Mouse (Mus musculus): ENCODE results near the gene C1ql4. TPM values are rescaled to one million over a fixed set of nuclear protein-coding genes. Genes with fewer than 3 reads are reported as not detected.
"Not testable (repeated sequence)": the region's sequence is repeated elsewhere in the genome, so short reads cannot be mapped to it uniquely, and the experiment has no call there.

C1ql4 gene
- polyA plus RNA-seq, 1 experiment from 2014 or later = 0.22 TPM

DNA sequence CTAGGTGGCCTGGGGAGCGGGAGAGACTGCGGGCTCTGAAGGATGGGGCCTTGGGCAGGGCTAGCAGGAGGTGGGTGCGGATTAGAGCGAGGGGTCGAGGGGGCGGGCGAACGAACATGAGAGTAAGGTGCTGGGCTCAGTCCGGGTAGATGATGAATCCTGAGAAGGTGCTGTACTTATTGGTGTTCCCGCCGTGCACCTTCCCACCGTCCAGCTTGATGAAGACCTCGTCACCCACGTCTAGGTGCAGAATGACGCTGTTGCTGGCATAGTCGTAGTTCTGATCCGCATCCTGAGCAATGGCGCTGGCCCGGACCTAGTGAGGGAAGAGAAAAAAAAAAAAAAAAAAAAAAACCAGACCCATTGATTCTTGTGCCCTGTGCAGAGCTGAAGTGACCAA is 3.0 kb downstream of the C1ql4 start:
- Histone ChIP-seq H3K27me3 (peaks cover 70% of the 10 kb centered on the region), H3K9me3 (no peaks in the 10 kb centered on the region), H3K4me2 (no peak overlapping the region; the same call in 1 of the 2 replicates), H3K9ac (no peak overlapping the region), H3K4me3 (no peak overlapping the region), H3K4me1 (peaks cover 24% of the 10 kb centered on the region), H3K27ac (no peak overlapping the region), H3K36me3 (peaks cover 32% of the 10 kb centered on the region)
- WGBS = 9% methylated on average over 19 of the region's 19 CpGs
- no peak for ATAC-seq (ENCODE audit: insufficient number of reproducible peaks, insufficient read depth, low FRiP score, low TSS enrichment, low read depth)

DNA sequence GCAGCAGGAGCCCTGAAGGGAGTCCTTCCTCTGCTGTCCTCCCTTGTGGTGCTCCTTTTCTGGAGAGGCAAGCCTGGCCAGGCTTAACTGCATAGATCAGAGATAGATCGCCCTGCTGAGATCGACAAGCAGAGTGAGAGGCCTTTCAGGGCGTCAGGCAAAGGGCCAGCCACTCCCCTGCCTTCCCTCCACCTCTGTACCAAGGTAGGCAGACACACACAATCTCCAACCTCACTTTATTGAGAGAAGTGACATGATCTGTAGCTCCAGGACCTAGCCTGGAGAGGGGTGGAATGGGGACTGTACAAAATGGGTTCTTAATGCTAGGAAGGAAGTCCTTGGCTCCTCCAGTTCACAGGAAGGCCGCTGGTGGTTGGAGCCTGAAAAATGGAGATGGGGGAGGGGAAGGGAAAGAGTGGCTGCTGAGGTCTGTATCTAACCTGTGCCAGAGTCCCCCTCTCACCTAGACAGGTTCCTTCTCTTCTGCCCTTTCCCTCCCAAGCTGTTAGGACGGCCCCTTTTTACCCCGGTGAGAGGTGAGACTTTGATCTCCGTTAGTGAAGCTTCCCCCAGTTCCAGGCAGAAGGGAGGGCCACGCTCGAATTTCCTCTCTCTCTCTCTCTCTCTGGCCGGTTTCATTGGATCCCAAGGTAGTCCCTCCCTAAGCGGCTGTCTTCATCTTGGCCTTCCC is 3.6 kb downstream of the C1ql4 start:
- Histone ChIP-seq H3K36me3 (peaks cover 32% of the 10 kb centered on the region), H3K4me3 (no peak overlapping the region), H3K9me3 (no peaks in the 10 kb centered on the region), H3K4me1 (peaks cover 24% of the 10 kb centered on the region), H3K27ac (no peak overlapping the region), H3K4me2 (no peak overlapping the region), H3K27me3 (peaks cover 64% of the 10 kb centered on the region), H3K9ac (no peak overlapping the region)
- ATAC-seq (ENCODE audit: insufficient number of reproducible peaks, insufficient read depth, low FRiP score, low TSS enrichment, low read depth) = no peak
- 10% methylated on average over 11 of the region's 11 CpGs for whole genome bisulfite sequencing

DNA sequence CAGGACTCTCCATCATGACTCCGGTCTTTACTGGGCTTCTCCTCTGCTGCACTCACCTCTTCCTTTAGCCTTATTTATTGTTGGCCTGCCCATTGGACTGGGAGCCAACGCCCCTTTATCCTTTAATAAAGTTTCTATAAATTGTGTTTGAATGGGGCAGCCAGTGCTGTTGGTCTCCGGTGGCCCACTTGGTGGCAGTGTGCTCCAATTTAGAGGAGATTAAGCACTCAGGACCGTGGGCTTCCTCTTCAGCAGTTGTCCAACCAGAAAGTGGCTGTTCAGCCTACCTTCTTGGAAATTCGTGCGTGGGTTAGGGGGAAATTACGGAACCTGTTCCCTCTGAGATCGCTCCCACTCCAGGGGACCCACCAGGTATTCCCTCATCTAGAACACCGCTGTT is 4.4 kb downstream of the C1ql4 start:
- no peak for ATAC-seq (ENCODE audit: insufficient number of reproducible peaks, insufficient read depth, low FRiP score, low TSS enrichment, low read depth)
- Histone ChIP-seq H3K4me2 (no peak overlapping the region), H3K4me3 (no peak overlapping the region), H3K9ac (no peak overlapping the region), H3K27ac (no peak overlapping the region), H3K36me3 (peaks cover 38% of the 10 kb centered on the region), H3K27me3 (peaks cover 57% of the 10 kb centered on the region), H3K4me1 (peaks cover 21% of the 10 kb centered on the region), H3K9me3 (no peaks in the 10 kb centered on the region)
- WGBS = 69% methylated on average over 9 of the region's 9 CpGs

DNA sequence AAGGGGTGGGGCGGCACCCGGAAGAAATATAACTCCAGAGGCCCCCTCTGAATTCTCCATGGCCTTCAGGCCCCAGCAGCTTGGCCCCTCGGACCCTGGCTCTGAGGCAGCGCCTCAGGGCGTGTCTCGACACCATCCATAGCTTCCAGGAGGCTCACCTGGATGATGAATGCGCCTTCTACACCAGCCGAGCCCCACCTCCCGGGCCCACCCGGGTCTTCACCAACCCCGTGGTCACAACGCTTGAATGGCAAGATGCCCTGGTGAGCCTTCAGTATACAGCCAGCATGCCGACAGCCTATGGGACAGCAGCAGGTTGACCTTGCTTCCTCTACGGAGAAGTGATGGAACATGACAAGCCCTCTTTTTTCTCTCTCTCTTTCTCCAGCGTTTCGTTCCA is 4.8 kb downstream of the C1ql4 start:
- H3K36me3 ChIP-seq = peaks cover 42% of the 10 kb centered on the region
- H3K4me3 ChIP-seq = no peak overlapping the region
- no peak for ATAC-seq (ENCODE audit: insufficient number of reproducible peaks, insufficient read depth, low FRiP score, low TSS enrichment, low read depth)
- H3K27ac ChIP-seq = no peak overlapping the region
- H3K9ac ChIP-seq = no peak overlapping the region
- H3K4me2 ChIP-seq = no peak overlapping the region
- H3K4me1 ChIP-seq = peaks cover 20% of the 10 kb centered on the region
- H3K9me3 ChIP-seq = no peaks in the 10 kb centered on the region
- WGBS = 89% methylated on average over 16 of the region's 16 CpGs
- H3K27me3 ChIP-seq = peaks cover 52% of the 10 kb centered on the region

DNA sequence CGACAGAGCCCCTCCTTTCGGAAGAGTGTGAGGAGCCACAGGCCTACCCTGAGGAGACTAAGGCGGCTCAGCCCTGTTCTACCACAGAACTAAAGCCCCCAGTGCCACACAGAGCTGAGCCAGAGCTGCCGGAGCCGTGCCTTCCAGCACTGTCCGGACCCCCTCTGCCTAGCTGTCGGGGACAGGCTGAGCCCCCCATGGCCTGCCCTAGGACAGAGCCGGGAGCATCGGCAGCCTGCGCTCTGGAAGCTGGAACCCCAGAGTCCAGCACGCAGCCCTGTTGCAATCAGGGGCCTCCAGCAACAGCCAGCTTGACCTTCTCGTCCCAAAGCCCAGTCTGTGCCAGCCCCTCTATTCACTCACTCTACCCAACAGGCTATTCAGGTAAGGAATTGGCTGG is 5.3 kb downstream of the C1ql4 start:
- Histone ChIP-seq H3K9me3 (no peaks in the 10 kb centered on the region), H3K27ac (no peak overlapping the region), H3K36me3 (peaks cover 47% of the 10 kb centered on the region), H3K4me2 (no peak overlapping the region), H3K27me3 (peaks cover 47% of the 10 kb centered on the region), H3K9ac (no peak overlapping the region), H3K4me3 (no peak overlapping the region), H3K4me1 (peaks cover 23% of the 10 kb centered on the region)
- ATAC-seq (ENCODE audit: insufficient number of reproducible peaks, insufficient read depth, low FRiP score, low TSS enrichment, low read depth) = no peak
- 92% methylated on average over 12 of the region's 12 CpGs for WGBS

DNA sequence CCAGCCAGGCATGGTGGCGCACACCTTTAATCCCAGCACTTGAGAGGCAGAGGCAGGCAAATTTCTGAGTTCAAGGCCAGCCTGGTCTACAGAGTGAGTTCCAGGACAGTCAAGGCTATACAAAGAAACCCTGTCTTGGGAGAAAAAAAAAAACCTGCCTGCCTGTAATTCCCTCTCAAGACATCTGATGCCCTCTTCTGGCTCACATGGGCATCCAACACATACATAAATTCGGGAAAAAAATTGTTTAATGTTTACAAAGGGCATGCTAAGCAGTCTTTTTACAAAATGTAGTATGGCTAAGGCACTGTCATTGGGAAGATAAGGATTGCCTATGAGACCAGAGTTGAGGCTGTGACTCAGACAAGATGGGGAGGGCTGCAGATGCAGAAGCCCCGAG is 7.8 kb downstream of the C1ql4 start:
- 0 out of 2 replicates have a peak overlapping the region, but pooled peaks have one; percentile 32 for H3K9ac ChIP-seq
- H3K9me3 ChIP-seq = no peaks in the 10 kb centered on the region
- peaks cover 22% of the 10 kb centered on the region for H3K27me3 ChIP-seq
- ATAC-seq (ENCODE audit: insufficient number of reproducible peaks, insufficient read depth, low FRiP score, low TSS enrichment, low read depth) = no peak
- H3K36me3 ChIP-seq = peaks cover 55% of the 10 kb centered on the region
- no peak overlapping the region for H3K4me3 ChIP-seq
- no peak overlapping the region for H3K27ac ChIP-seq
- no peak overlapping the region for H3K4me2 ChIP-seq
- peaks cover 42% of the 10 kb centered on the region for H3K4me1 ChIP-seq
- WGBS = 84% methylated on average over 3 of the region's 3 CpGs

DNA sequence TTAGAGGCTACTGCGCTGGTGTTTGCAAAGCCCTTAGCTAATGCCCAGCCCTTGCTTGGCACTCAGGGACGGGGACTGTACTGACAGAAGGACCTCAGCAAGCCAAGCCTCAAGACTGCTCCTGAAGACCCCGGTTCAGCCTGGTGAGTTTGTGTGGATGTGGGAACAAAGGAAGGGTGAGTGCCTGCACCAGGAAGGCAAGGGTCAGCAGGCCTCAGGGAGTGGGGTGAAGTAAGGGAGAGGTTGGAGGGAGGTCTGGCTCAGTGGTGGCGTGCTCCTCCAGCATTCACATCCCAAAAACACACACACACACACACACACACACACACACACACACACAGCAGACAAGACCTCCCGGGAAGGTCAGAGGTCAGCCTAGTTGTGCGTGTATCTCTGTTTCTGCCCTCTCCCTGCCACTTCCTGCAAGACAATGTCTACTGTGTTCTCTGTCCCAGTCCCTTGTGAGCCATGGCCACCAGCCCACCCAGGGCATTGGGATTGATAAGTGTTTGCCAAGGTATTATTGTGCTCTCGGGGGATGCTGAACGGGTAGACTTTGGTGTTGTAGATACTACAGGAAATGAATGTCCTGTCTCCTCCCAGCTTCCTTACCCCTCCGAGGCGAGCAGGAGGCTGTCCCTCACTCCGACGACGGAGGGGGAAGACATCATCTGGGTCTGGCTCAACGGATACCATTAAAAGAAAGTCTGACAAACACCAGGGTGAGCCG is 9.3 kb downstream of the C1ql4 start:
- no peak overlapping the region for H3K4me2 ChIP-seq

DNA sequence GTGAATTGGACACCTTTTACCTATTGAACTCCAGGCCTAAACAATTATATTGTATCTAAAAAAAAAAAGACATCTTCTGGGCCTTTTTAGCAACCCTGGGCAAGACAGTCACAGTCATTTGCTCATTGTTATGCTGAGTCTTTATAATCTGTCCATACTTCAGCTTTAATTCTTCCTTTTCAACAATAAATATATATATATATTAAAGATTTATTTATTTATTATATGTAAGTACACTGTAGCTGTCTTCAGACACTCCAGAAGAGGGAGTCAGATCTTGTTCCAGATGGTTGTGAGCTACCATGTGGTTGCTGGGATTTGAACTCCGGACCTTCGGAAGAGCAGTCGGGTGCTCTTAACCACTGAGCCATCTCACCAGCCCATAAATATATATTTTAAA is 11.6 kb downstream of the C1ql4 start:
- Histone ChIP-seq H3K4me3 (peak overlapping the region; percentile 69; the same call in 1 of the 2 replicates), H3K9ac (peak overlapping the region; percentile 84; the same call in 1 of the 2 replicates), H3K36me3 (peaks cover 34% of the 10 kb centered on the region), H3K4me1 (peaks cover 37% of the 10 kb centered on the region), H3K4me2 (peak overlapping the region; percentile 93)
- ATAC-seq (ENCODE audit: insufficient number of reproducible peaks, insufficient read depth, low FRiP score, low TSS enrichment, low read depth); H3K9me3 ChIP-seq; H3K27ac ChIP-seq; H3K27me3 ChIP-seq: not testable (repeated sequence)
- 95% methylated on average over 3 of the region's 3 CpGs for WGBS

More for the DNA sequence above, 9.3 kb downstream of the C1ql4 start:
- Histone ChIP-seq H3K9me3 (no peaks in the 10 kb centered on the region), H3K27me3 (peaks cover 7% of the 10 kb centered on the region), H3K9ac (peak overlapping the region; percentile 22; the same call in 1 of the 2 replicates), H3K4me1 (peaks cover 37% of the 10 kb centered on the region), H3K4me3 (no peak overlapping the region), H3K27ac (no peak overlapping the region), H3K36me3 (peaks cover 55% of the 10 kb centered on the region)
- WGBS = 41% methylated on average over 15 of the region's 15 CpGs
- no peak for ATAC-seq (ENCODE audit: insufficient number of reproducible peaks, insufficient read depth, low FRiP score, low TSS enrichment, low read depth)

DNA sequence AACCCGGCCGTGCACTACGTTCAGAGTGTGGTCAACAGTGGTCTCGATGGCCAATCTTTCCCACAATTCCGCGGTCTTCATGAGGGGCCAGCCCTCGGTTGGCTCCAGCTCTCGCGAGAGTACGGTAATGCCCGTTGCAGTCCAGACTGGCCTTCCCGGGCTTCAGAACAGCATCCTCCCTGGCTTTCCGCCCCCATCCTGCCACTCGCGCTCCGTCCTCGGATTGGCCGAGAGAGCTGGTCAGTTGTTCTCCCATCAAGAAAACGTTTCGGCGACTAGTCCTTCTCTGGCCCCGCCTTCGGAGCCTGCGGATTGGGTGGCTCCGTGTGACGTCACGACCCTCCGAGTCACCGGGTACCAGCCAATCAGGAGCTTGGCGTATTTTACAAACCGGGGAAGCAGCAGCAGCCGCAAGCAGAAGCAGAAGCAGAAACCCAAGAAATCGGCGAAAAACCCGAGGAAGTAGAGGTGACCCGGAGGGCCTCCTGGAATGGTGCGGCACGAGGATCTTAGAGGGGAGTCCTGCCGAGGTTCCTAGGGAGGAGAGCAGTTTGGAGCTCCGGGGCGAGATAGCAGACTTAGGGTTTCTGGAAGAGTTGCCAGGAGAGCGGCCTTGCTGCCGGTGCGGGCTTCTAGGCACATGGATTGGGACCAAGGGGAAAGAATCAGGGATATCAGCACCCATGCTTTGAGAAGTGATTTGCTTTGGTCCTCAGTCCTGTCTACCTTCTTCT is 12.8 kb downstream of the C1ql4 start:
- H3K4me2 ChIP-seq = peak overlapping the region; percentile 93
- H3K36me3 ChIP-seq = peaks cover 23% of the 10 kb centered on the region
- H3K27ac ChIP-seq = peak overlapping the region; percentile 94
- under 1% methylated on average over 44 of the region's 44 CpGs for WGBS
- H3K4me1 ChIP-seq = peaks cover 37% of the 10 kb centered on the region
- ATAC-seq (ENCODE audit: insufficient number of reproducible peaks, insufficient read depth, low FRiP score, low TSS enrichment, low read depth) = peak; percentile 91
- H3K4me3 ChIP-seq = peak overlapping the region; percentile 69
- peak overlapping the region; percentile 84 for H3K9ac ChIP-seq
- no peaks in the 10 kb centered on the region for H3K9me3 ChIP-seq
- no peaks in the 10 kb centered on the region for H3K27me3 ChIP-seq

DNA sequence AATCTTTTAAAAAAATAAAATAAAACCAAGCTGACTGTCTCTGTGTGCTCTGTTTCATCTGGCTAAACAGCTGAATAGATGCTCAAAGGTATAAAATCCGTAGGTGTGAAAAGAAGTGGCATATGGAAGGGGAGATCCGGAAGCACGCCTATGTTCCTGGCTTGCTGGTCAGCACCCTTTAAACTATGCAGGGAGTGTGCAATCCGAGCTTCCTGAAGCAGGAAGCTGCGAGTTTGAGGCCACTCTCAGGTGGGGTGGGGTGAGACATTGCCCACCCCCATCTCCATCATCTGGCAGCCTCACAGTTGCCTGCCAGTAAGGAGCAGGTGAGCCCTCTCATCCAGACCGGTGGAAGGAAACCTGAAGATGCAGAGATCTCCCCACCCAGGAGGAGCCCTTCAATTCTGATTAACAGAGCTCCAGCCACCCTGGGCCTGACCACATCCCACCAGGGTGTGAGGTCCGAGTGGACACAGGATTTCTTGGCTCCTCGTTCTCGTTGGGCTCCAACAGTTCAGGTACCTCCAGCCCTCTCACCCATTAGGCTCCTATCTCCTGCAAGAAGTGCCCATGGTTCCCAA is 13.5 kb downstream of the C1ql4 start, which contains the start of gene Troap:
Gene Troap, plus strand, starts transcription at position 557 of the 581 bp plus-strand sequence.
- H3K27me3 ChIP-seq = peaks cover 4% of the 10 kb centered on the region
- ATAC-seq (ENCODE audit: insufficient number of reproducible peaks, insufficient read depth, low FRiP score, low TSS enrichment, low read depth) = 0 out of 2 replicates have a peak, but pooled peaks have one; percentile 2
- H3K9me3 ChIP-seq = no peaks in the 10 kb centered on the region
- H3K4me3 ChIP-seq = peak within 1 kb of the TSS; percentile 69
- peak within 1 kb of the TSS; percentile 84 for H3K9ac ChIP-seq
- H3K27ac ChIP-seq = peak within 1 kb of the TSS; percentile 94
- peaks cover 37% of the 10 kb centered on the region for H3K4me1 ChIP-seq
- WGBS = 24% methylated on average over 9 of the region's 9 CpGs
- H3K4me2 ChIP-seq = peak within 1 kb of the TSS; percentile 93
- peaks cover 23% of the 10 kb centered on the region for H3K36me3 ChIP-seq

DNA sequence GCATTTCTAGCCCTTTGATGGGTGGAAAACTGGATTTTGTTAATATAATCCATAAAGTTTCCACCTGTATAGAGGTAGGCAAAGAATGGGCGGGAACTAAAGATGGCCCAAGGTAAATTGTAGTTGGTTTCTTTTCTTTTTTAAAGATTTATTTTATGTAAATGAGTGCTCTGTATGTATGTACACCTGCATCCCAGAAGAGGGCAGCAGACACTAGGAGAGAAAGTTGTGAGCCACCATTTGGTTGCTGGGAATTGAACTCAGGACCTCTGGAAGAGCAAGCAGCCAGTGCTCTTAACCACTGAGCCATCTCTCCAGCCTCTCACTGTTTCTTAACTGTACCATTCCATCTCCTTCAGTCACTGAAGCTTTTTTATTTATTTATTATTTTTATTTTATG is 15.6 kb downstream of the C1ql4 start:
- 73% methylated on average over 1 of the region's 1 CpGs for WGBS
- peaks cover 8% of the 10 kb centered on the region for H3K27me3 ChIP-seq
- no peak overlapping the region for H3K4me2 ChIP-seq
- no peak overlapping the region for H3K4me3 ChIP-seq
- no peak overlapping the region for H3K9ac ChIP-seq
- peaks cover 5% of the 10 kb centered on the region; the same call in 1 of the 2 replicates for H3K36me3 ChIP-seq
- no peaks in the 10 kb centered on the region for H3K9me3 ChIP-seq
- no peak for ATAC-seq (ENCODE audit: insufficient number of reproducible peaks, insufficient read depth, low FRiP score, low TSS enrichment, low read depth)
- H3K27ac ChIP-seq = no peak overlapping the region
- peaks cover 20% of the 10 kb centered on the region for H3K4me1 ChIP-seq
